Mouse (Mus musculus): ENCODE data around the gene Ptpn3. TPM values are rescaled to one million over a fixed set of nuclear protein-coding genes. Genes with fewer than 3 reads are reported as not detected.

Gene Ptpn3
- total and polyA plus RNA-seq, 3 experiments = 4.7 to 8.4 TPM; not detected in 1

DNA sequence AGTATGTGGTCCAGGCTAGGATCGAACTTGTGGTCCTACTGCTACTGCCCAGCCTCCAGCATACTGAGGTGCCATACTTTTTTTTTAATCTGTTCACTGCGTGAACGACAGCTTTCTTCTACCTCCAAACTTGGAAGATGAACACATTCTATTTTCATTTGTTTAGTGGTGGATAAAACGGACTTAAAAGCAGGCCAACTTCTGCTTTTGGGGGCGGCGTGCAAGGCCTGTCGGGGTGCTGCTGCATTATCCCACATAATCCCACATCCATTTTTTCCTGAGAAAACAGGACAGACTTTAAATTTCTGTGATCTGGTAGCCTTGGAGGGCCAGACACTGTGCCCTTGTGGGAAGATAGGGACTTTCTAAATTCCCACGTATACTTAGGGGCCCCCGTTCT, 83.9 kb downstream of the Ptpn3 start:
- no peak for DNase-seq (ENCODE audit: low read depth, low spot score)
- Histone ChIP-seq H3K27me3 (ENCODE audit: control insufficient read depth in 1 of 2, insufficient read depth in 2 of 2, low read length in 2 of 2) (no peaks in the 10 kb centered on the region), H3K36me3 (ENCODE audit: control insufficient read depth in 1 of 2, insufficient read depth in 2 of 2, low read length in 2 of 2) (no peaks in the 10 kb centered on the region), H3K9me3 (replicated peaks; ENCODE audit: insufficient read depth, low read length) (no peaks in the 10 kb centered on the region), H3K4me1 (ENCODE audit: control insufficient read depth in 1 of 2, insufficient read depth in 2 of 2, low read length in 2 of 2) (no peaks in the 10 kb centered on the region; a peak in 1 of 4 replicates), H3K4me3 (ENCODE audit: control insufficient read depth in 1 of 2, insufficient read depth in 1 of 2, low read depth in 2 of 2, low read length in 2 of 2) (no peak overlapping the region), H3K9ac (ENCODE audit: control insufficient read depth, low read depth, low read length, poor library complexity, severe bottlenecking) (no peak overlapping the region), H3K79me2 (ENCODE audit: control insufficient read depth, insufficient read depth, low read length, poor library complexity) (no peaks in the 10 kb centered on the region), H3K27ac (ENCODE audit: control insufficient read depth, low read depth, low read length) (no peak overlapping the region)
- TF ChIP-seq TAL1 (IDR thresholded peaks at IDR 0.05; ENCODE audit: low read length) = no peak
- TF ChIP-seq CHD1 (IDR thresholded peaks at IDR 0.05; ENCODE audit: low read depth, low read length) = no peak
- TF ChIP-seq GATA1 (IDR thresholded peaks at IDR 0.05; ENCODE audit: low read depth, low read length) = no peak
- no peak for TF ChIP-seq USF2 (IDR thresholded peaks at IDR 0.05; ENCODE audit: borderline replicate concordance in 1 of 2, insufficient read depth in 1 of 2, low read depth in 1 of 2, low read length in 2 of 2)
- no peak for TF ChIP-seq JUND (IDR thresholded peaks at IDR 0.05; ENCODE audit: low read depth, low read length)
- TF ChIP-seq KAT2A (conservative IDR thresholded peaks at IDR 0.05; ENCODE audit: low read depth, low read length) = no peak
- TF ChIP-seq POLR2A (IDR thresholded peaks at IDR 0.05; ENCODE audit: control insufficient read depth in 1 of 2, insufficient read depth in 1 of 2, low read depth in 1 of 2, low read length in 2 of 2, poor library complexity in 1 of 2) = no peak
- no peak for TF ChIP-seq NRF1 (IDR thresholded peaks at IDR 0.05; ENCODE audit: insufficient read depth, low read depth, low read length, poor library complexity, severe bottlenecking)
- no peak for TF ChIP-seq SMC3 (IDR thresholded peaks at IDR 0.05; ENCODE audit: low read depth, low read length)
- no peak for TF ChIP-seq MYC (IDR thresholded peaks at IDR 0.05; ENCODE audit: low read depth, low read length)
- no peak for TF ChIP-seq GABPA (IDR thresholded peaks at IDR 0.05; ENCODE audit: low read depth, low read length)
- TF ChIP-seq MAFK (IDR thresholded peaks at IDR 0.05; ENCODE audit: borderline replicate concordance, low read depth, low read length) = no peak
- no peak for TF ChIP-seq RCOR1 (IDR thresholded peaks at IDR 0.05; ENCODE audit: low read depth, low read length)
- TF ChIP-seq MEF2A (IDR thresholded peaks at IDR 0.05; ENCODE audit: extremely low read depth, insufficient replicate concordance, low read depth, low read length, poor library complexity, severe bottlenecking) = no peak
- no peak for TF ChIP-seq EP300 (IDR thresholded peaks at IDR 0.05; ENCODE audit: low read depth in 1 of 2, low read length in 2 of 2)
- TF ChIP-seq CTCF (IDR thresholded peaks at IDR 0.05 in 2 of 3, conservative IDR thresholded peaks at IDR 0.05 in 1 of 3; ENCODE audit: control insufficient read depth in 1 of 3, insufficient read depth in 1 of 3, low read depth in 2 of 3, low read length in 3 of 3, poor library complexity in 1 of 3, severe bottlenecking in 1 of 3) = no peak
- no peak for TF ChIP-seq POLR2AphosphoS5 (IDR thresholded peaks at IDR 0.05; ENCODE audit: borderline replicate concordance, low read depth, low read length)
- no peak for TF ChIP-seq TBP (IDR thresholded peaks at IDR 0.05; ENCODE audit: low read depth, low read length)
- TF ChIP-seq E2F4 (IDR thresholded peaks at IDR 0.05; ENCODE audit: borderline replicate concordance, low read depth, low read length) = no peak

DNA sequence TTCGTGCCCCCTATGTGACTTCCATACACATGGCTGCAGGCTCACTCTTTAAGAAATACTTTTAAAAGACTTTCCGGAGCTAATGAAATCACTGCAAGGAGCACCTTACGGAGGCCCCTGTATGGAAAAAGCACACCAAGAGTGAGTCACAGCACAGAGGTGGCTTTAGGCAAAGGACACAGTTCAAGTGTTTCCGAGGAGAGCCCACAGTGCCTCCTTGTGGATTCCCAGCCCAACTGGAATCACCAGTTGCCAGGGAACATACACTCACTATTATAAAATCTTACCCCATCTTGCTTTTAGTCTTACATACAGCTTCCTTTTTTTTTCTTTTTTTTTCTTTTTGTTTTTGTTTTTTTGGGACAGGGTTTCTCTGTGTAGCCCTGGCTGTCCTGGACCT, 85.1 kb downstream of the Ptpn3 start:
- H3K27me3 ChIP-seq (ENCODE audit: control insufficient read depth in 1 of 2, insufficient read depth in 2 of 2, low read length in 2 of 2) = no peaks in the 10 kb centered on the region
- TF ChIP-seq NELFE (IDR thresholded peaks at IDR 0.05; ENCODE audit: low read depth, low read length) (no peak), TAL1 (IDR thresholded peaks at IDR 0.05; ENCODE audit: low read length) (no peak), CTCF (IDR thresholded peaks at IDR 0.05 in 2 of 3, conservative IDR thresholded peaks at IDR 0.05 in 1 of 3; ENCODE audit: control insufficient read depth in 1 of 3, insufficient read depth in 1 of 3, low read depth in 2 of 3, low read length in 3 of 3, poor library complexity in 1 of 3, severe bottlenecking in 1 of 3) (peak in 2 of 3 experiments; percentile 5 to 8; a peak in 1 of 6 replicates), MYB (IDR thresholded peaks at IDR 0.05; ENCODE audit: low read depth, low read length) (no peak), CHD1 (IDR thresholded peaks at IDR 0.05; ENCODE audit: low read depth, low read length) (no peak), HCFC1 (IDR thresholded peaks at IDR 0.05; ENCODE audit: low read depth, low read length) (no peak), GATA1 (IDR thresholded peaks at IDR 0.05; ENCODE audit: low read depth, low read length) (no peak), MYC (IDR thresholded peaks at IDR 0.05; ENCODE audit: low read depth, low read length) (no peak)

More for the DNA sequence above, 85.1 kb downstream of the Ptpn3 start:
- Histone ChIP-seq H3K27ac (ENCODE audit: control insufficient read depth, low read depth, low read length) (no peak overlapping the region), H3K79me2 (ENCODE audit: control insufficient read depth, insufficient read depth, low read length, poor library complexity) (no peaks in the 10 kb centered on the region), H3K9me3 (replicated peaks; ENCODE audit: insufficient read depth, low read length) (no peaks in the 10 kb centered on the region), H3K36me3 (ENCODE audit: control insufficient read depth in 1 of 2, insufficient read depth in 2 of 2, low read length in 2 of 2) (no peaks in the 10 kb centered on the region), H3K4me3 (ENCODE audit: control insufficient read depth in 1 of 2, insufficient read depth in 1 of 2, low read depth in 2 of 2, low read length in 2 of 2) (no peak overlapping the region), H3K9ac (ENCODE audit: control insufficient read depth, low read depth, low read length, poor library complexity, severe bottlenecking) (no peak overlapping the region), H3K4me1 (ENCODE audit: control insufficient read depth in 1 of 2, insufficient read depth in 2 of 2, low read length in 2 of 2) (no peaks in the 10 kb centered on the region; a peak in 1 of 4 replicates)
- no peak for DNase-seq (ENCODE audit: low read depth, low spot score)
